Mouse (Mus musculus): ENCODE results near the gene Tmem208.

GRCm38 (mm10) chr8:105315073-105315769 lies 10.9 kb upstream of the Tmem208 start:
- TF ChIP-seq POLR2A (IDR thresholded peaks at IDR 0.05; ENCODE audit: low read depth, low read length) (no peak), CTCF (conservative IDR thresholded peaks at IDR 0.05; ENCODE audit: insufficient read depth, insufficient read length, low read depth, low read length) (no peak)
